Mouse (Mus musculus): ENCODE results near the gene Tpte. TPM values are rescaled to one million over a fixed set of nuclear protein-coding genes. Genes with fewer than 3 reads are reported as not detected.

The Tpte gene
- 0.06 TPM in 1 of 2 replicates, not detected in the other for polyA plus RNA-seq (2012; rRNA removed)

DNA sequence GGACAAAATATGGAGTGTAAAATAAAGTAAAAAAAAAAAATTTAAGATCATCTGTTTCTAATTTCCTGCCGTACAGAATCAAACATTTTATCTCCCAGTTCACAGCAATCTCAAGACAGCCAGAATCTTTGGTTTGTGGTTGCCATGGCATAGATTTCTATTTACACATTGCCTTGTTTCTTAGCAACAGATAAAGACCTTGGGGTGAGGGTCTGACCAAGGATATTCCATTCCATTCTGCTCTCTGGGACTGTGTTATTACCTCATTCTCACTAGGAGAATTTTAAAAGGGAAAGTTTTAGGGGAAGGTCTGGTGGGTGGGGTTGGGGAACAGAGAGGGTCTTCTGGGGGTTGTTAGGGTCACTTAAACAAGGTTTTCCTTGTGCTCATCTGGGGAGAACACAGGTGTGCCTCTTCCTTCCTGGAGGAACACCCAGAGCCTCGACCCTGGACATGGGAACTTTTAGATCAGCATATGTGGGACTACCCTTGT is at the start of gene Tpte:
Gene Tpte, plus strand, starts transcription at position 443 of the 493 bp plus-strand sequence.

DNA sequence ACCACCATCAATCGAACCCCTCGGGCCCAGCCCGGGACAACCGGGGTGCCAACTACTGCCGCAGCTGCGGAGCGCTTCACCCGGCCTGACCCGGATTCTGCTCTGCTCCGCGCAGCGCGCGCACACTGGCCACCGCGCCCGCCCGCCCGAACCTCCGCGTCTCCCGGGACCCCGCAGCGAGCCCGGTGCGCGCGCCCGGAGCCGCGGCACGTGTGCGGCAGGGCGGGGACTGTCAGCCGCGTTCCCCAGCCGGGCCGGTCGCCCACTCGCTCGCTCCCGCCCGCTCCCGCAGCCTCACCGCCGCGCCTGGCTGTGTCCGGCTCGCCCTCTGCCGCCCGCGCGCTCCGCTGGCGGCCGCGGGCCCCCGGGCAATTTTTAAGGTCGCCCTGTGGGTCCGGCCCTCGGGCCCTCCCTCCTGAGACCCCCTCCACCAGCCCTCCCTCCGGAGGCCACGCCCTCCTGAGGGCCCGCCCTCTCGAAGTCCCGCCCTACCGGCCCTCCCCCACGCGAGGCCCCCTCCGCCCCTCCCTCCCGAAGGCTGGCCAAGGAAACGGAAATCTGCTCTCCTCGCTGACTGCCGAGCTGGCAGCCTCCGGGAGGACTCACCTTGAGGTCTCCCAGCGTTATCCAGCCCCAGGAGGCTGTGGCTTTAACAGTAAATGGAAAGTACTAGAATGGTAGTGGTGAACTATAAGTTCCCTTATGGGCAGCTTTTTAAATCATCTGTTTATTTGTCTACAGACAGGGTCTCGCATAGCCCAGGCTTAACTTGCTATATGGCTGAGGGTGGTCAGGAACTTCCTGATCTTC is 115.1 kb downstream of the Tpte start, which contains the start of gene Slc25a15:
Gene Slc25a15, minus strand, starts transcription at position 456 of the 810 bp plus-strand sequence.

DNA sequence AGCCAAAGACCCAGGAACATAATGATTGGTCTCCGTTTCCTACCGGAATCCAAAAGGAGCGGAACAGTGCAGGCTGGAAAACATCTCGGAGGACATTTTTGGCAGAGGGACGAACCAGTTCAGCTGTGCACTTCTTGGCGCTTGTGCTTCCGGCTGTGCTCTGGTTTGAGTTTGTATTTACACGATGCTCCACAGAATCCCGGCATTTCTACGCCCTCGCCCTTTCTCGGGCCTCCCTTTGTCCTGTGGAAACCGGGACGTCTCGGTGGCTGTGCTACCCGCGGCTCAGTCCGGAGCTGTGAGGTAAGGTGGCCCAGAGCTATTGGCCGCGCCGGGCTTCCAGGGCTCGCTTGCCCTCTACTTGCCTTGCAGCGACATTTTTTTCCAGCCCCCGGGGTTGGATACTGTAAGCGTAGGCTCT is 128.1 kb downstream of the Tpte start, which contains the start of gene Mrps31:
Gene Mrps31, plus strand, starts transcription at position 80 of the 421 bp plus-strand sequence.

Other genes with a start within 250 kb of the Tpte start
- gene Atp7b, start 223.1 kb upstream of the Tpte start, polyA plus RNA-seq (2012; rRNA removed): 0.20 and 0.31 TPM in 2 replicates
- 3.5 and 4.8 TPM in 2 replicates for gene Alg11, start 222.7 kb upstream of the Tpte start, polyA plus RNA-seq (2012; rRNA removed)
- 1.3 and 2.0 TPM in 2 replicates for gene Nek5, start 158.4 kb upstream of the Tpte start, polyA plus RNA-seq (2012; rRNA removed)
- gene Nek3, start 117.0 kb upstream of the Tpte start, polyA plus RNA-seq (2012; rRNA removed): 0.88 and 1.4 TPM in 2 replicates
- gene Ckap2, start 97.6 kb upstream of the Tpte start, polyA plus RNA-seq (2012; rRNA removed): 2.8 and 3.6 TPM in 2 replicates
- 6.0 and 8.2 TPM in 2 replicates for gene Vps36, start 90.6 kb upstream of the Tpte start, polyA plus RNA-seq (2012; rRNA removed)
- 5.4 and 6.3 TPM in 2 replicates for gene Thsd1, start 56.1 kb upstream of the Tpte start, polyA plus RNA-seq (2012; rRNA removed)
- gene Slc25a15, start 115.2 kb downstream of the Tpte start, polyA plus RNA-seq (2012; rRNA removed): 4.0 and 4.4 TPM in 2 replicates
- 2.6 and 2.7 TPM in 2 replicates for gene Mrps31, start 127.9 kb downstream of the Tpte start, polyA plus RNA-seq (2012; rRNA removed)